Mouse (Mus musculus) right cerebral cortex, adult 18-20 months (tissue): ENCODE measurements around the gene Macrod1.
A peak's percentile ranks its signal among the peaks of the same experiment; 100 is the strongest.

ENCODE experiments used
- DNase-seq: peaks from one replicate; pipeline ENCODE4 v3.0.0; 2022; ENCODE audit warnings: mixed read lengths

Gene Macrod1

GRCm38 (mm10) chr19:7146376-7146775 lies 89.8 kb downstream of the Macrod1 start:
- no peak for DNase-seq

- peak; percentile 78 for DNase-seq
These were observed 91.5 kb downstream of the Macrod1 start for GRCm38 (mm10) chr19:7148096-7148495.

GRCm38 (mm10) chr19:7148541-7149085 lies 92.0 kb downstream of the Macrod1 start:
- peak; percentile 46 for DNase-seq

- DNase-seq, result no peak
These were observed 92.6 kb downstream of the Macrod1 start for GRCm38 (mm10) chr19:7149158-7149685.

GRCm38 (mm10) chr19:7151300-7151926 lies 94.8 kb downstream of the Macrod1 start:
- DNase-seq, result no peak

- no peak for DNase-seq
These were observed 95.5 kb downstream of the Macrod1 start for GRCm38 (mm10) chr19:7151927-7152653.

GRCm38 (mm10) chr19:7153232-7153631 lies 96.6 kb downstream of the Macrod1 start:
- DNase-seq, result peak; percentile 43

GRCm38 (mm10) chr19:7155196-7155595 lies 98.6 kb downstream of the Macrod1 start:
- DNase-seq, result peak; percentile 67

GRCm38 (mm10) chr19:7157734-7158133 lies 101.1 kb downstream of the Macrod1 start:
- DNase-seq, result no peak

GRCm38 (mm10) chr19:7160151-7160906 lies 103.7 kb downstream of the Macrod1 start:
- DNase-seq, result peak; percentile 42

- DNase-seq, result no peak
These were observed 104.5 kb downstream of the Macrod1 start for GRCm38 (mm10) chr19:7161064-7161463.

- DNase-seq, result peak; percentile 73
These were observed 107.6 kb downstream of the Macrod1 start for GRCm38 (mm10) chr19:7164238-7164637.

GRCm38 (mm10) chr19:7164820-7165323 lies 108.3 kb downstream of the Macrod1 start:
- peak; percentile 67 for DNase-seq

- peak; percentile 46 for DNase-seq
These were observed 109.0 kb downstream of the Macrod1 start for GRCm38 (mm10) chr19:7165509-7166199.

GRCm38 (mm10) chr19:7166200-7166711 lies 109.6 kb downstream of the Macrod1 start:
- DNase-seq, result no peak

- DNase-seq, result no peak
These were observed 110.2 kb downstream of the Macrod1 start for GRCm38 (mm10) chr19:7166767-7167166.

- no peak for DNase-seq
These were observed 111.8 kb downstream of the Macrod1 start for GRCm38 (mm10) chr19:7168423-7168822.

GRCm38 (mm10) chr19:7170916-7171315 lies 114.3 kb downstream of the Macrod1 start:
- no peak for DNase-seq

- DNase-seq, result no peak
These were observed 114.8 kb downstream of the Macrod1 start for GRCm38 (mm10) chr19:7171447-7171846.

- DNase-seq, result peak; percentile 77
These were observed 115.6 kb downstream of the Macrod1 start for GRCm38 (mm10) chr19:7172051-7172866.
